Mouse (Mus musculus): ENCODE results near the gene Dner. TPM values are rescaled to one million over a fixed set of nuclear protein-coding genes. Genes with fewer than 3 reads are reported as not detected.

Dner gene
- total and polyA plus RNA-seq, 3 experiments: not detected

DNA sequence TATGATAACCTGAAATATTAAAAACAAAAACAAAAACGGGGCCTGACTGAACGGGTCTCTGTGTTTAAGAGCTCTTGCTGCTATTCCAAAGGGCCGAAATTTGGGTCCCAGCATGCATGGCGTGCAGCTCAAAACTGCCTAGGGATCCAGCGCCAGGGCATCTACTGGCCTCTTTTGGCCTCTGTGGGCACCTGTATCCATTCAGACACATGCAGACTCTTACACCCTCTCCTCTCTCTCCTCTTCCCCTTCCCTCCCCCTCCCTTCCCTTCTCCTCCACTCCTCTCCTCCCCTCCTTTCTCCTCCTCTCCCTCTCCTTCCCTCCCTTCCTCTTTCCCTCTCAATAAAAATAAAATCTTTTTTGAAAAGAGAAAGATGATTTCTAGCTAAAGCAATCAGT, 13.4 kb upstream of the Dner start:
- no peaks in the 10 kb centered on the region for H3K9me3 ChIP-seq (replicated peaks; ENCODE audit: insufficient read depth, low read length)
- H3K27ac ChIP-seq (ENCODE audit: control insufficient read depth, low read depth, low read length): no peak overlapping the region
- DNase-seq (ENCODE audit: low read depth, low spot score): no peak
- no peaks in the 10 kb centered on the region for H3K27me3 ChIP-seq (ENCODE audit: control insufficient read depth in 1 of 2, insufficient read depth in 2 of 2, low read length in 2 of 2)
- H3K4me1 ChIP-seq (ENCODE audit: control insufficient read depth in 1 of 2, insufficient read depth in 2 of 2, low read length in 2 of 2): peaks cover 3 to 7% of the 10 kb centered on the region in 2 experiments
- H3K9ac ChIP-seq (ENCODE audit: control insufficient read depth, low read depth, low read length, poor library complexity, severe bottlenecking): no peak overlapping the region
- H3K36me3 ChIP-seq (ENCODE audit: control insufficient read depth in 1 of 2, insufficient read depth in 2 of 2, low read length in 2 of 2): peaks cover 0 to 9% of the 10 kb centered on the region in 2 experiments; a peak in 2 of 4 replicates
- H3K79me2 ChIP-seq (ENCODE audit: control insufficient read depth, insufficient read depth, low read length, poor library complexity): no peaks in the 10 kb centered on the region
- TF ChIP-seq GABPA (IDR thresholded peaks at IDR 0.05; ENCODE audit: low read depth, low read length) (no peak), MEF2A (IDR thresholded peaks at IDR 0.05; ENCODE audit: extremely low read depth, insufficient replicate concordance, low read depth, low read length, poor library complexity, severe bottlenecking) (no peak), CTCF (IDR thresholded peaks at IDR 0.05 in 2 of 3, conservative IDR thresholded peaks at IDR 0.05 in 1 of 3; ENCODE audit: control insufficient read depth in 1 of 3, insufficient read depth in 1 of 3, low read depth in 2 of 3, low read length in 3 of 3, poor library complexity in 1 of 3, severe bottlenecking in 1 of 3) (no peak), SIN3A (IDR thresholded peaks at IDR 0.05; ENCODE audit: low read length) (no peak), USF1 (IDR thresholded peaks at IDR 0.05; ENCODE audit: low read depth, low read length) (no peak), SMC3 (IDR thresholded peaks at IDR 0.05; ENCODE audit: low read depth, low read length) (no peak), ZC3H11A (IDR thresholded peaks at IDR 0.05; ENCODE audit: low read depth, low read length) (no peak), TCF12 (IDR thresholded peaks at IDR 0.05; ENCODE audit: low read depth, low read length) (no peak), ZKSCAN1 (IDR thresholded peaks at IDR 0.05; ENCODE audit: low read depth, low read length) (no peak), RCOR1 (IDR thresholded peaks at IDR 0.05; ENCODE audit: low read depth, low read length) (no peak), BHLHE40 (IDR thresholded peaks at IDR 0.05; ENCODE audit: borderline replicate concordance, low read depth, low read length) (no peak), ZMIZ1 (IDR thresholded peaks at IDR 0.05; ENCODE audit: low read depth, low read length) (no peak), TBP (IDR thresholded peaks at IDR 0.05; ENCODE audit: low read depth, low read length) (no peak), TAL1 (IDR thresholded peaks at IDR 0.05; ENCODE audit: low read length) (no peak), CHD2 (IDR thresholded peaks at IDR 0.05; ENCODE audit: low read length) (no peak), POLR2A (IDR thresholded peaks at IDR 0.05; ENCODE audit: control insufficient read depth in 1 of 2, insufficient read depth in 1 of 2, low read depth in 1 of 2, low read length in 2 of 2, poor library complexity in 1 of 2) (no peak)
- no peak overlapping the region for H3K4me3 ChIP-seq (ENCODE audit: control insufficient read depth in 1 of 2, insufficient read depth in 1 of 2, low read depth in 2 of 2, low read length in 2 of 2)

DNA sequence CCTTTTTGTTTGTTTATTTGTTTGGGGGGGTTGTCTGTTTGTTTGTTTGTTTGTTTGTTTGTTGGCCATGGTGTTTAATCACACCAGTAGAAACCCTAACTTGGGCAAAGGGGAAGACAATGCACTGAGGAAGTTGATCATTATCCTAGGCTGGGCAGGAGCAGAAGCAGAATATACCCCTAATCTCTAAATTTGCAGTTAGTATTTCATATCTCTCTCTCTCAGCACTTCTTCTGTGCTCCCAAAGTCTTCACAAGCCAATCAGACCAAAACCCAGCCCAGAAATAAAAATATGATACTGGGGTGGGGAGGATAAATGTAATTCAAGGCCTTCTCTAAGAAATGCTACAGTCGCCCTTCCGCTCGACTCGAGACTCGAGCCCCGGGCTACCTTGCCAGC, 4.2 kb upstream of the Dner start:
- DNase-seq (ENCODE audit: low read depth, low spot score): peak; percentile 50
- TF ChIP-seq ZC3H11A (IDR thresholded peaks at IDR 0.05; ENCODE audit: low read depth, low read length) (no peak), GATA1 (IDR thresholded peaks at IDR 0.05; ENCODE audit: low read depth, low read length) (peak; percentile 64), TCF12 (IDR thresholded peaks at IDR 0.05; ENCODE audit: low read depth, low read length) (peak; percentile 45; the same call in 1 of the 2 replicates), KAT2A (conservative IDR thresholded peaks at IDR 0.05; ENCODE audit: low read depth, low read length) (no peak), ETS1 (IDR thresholded peaks at IDR 0.05; ENCODE audit: low read depth, low read length) (no peak), HCFC1 (IDR thresholded peaks at IDR 0.05; ENCODE audit: low read depth, low read length) (no peak), SMC3 (IDR thresholded peaks at IDR 0.05; ENCODE audit: low read depth, low read length) (no peak), USF1 (IDR thresholded peaks at IDR 0.05; ENCODE audit: low read depth, low read length) (no peak), MAZ (IDR thresholded peaks at IDR 0.05; ENCODE audit: low read depth, low read length) (no peak), EP300 (IDR thresholded peaks at IDR 0.05; ENCODE audit: low read depth in 1 of 2, low read length in 2 of 2) (peak; percentile 71 to 72), USF2 (IDR thresholded peaks at IDR 0.05; ENCODE audit: borderline replicate concordance in 1 of 2, insufficient read depth in 1 of 2, low read depth in 1 of 2, low read length in 2 of 2) (no peak), MXI1 (IDR thresholded peaks at IDR 0.05; ENCODE audit: low read depth, low read length) (no peak), CHD2 (IDR thresholded peaks at IDR 0.05; ENCODE audit: low read length) (no peak), MYC (IDR thresholded peaks at IDR 0.05; ENCODE audit: low read depth, low read length) (no peak), TBP (IDR thresholded peaks at IDR 0.05; ENCODE audit: low read depth, low read length) (no peak)
- no peaks in the 10 kb centered on the region for H3K9me3 ChIP-seq (replicated peaks; ENCODE audit: insufficient read depth, low read length)
- no peak overlapping the region for H3K9ac ChIP-seq (ENCODE audit: control insufficient read depth, low read depth, low read length, poor library complexity, severe bottlenecking)
- H3K27ac ChIP-seq (ENCODE audit: control insufficient read depth, low read depth, low read length): no peak overlapping the region
- no peaks in the 10 kb centered on the region for H3K79me2 ChIP-seq (ENCODE audit: control insufficient read depth, insufficient read depth, low read length, poor library complexity)
- no peaks in the 10 kb centered on the region for H3K4me1 ChIP-seq (ENCODE audit: control insufficient read depth in 1 of 2, insufficient read depth in 2 of 2, low read length in 2 of 2)
- H3K27me3 ChIP-seq (ENCODE audit: control insufficient read depth in 1 of 2, insufficient read depth in 2 of 2, low read length in 2 of 2): no peaks in the 10 kb centered on the region
- no peak overlapping the region for H3K4me3 ChIP-seq (ENCODE audit: control insufficient read depth in 1 of 2, insufficient read depth in 1 of 2, low read depth in 2 of 2, low read length in 2 of 2)
- no peaks in the 10 kb centered on the region for H3K36me3 ChIP-seq (ENCODE audit: control insufficient read depth in 1 of 2, insufficient read depth in 2 of 2, low read length in 2 of 2)

Data from MEL (cell line).